Mouse (Mus musculus) embryonic stem cell, embryonic (primary cell): ENCODE measurements around the gene Pih1h3b.

Experiments
- CTCF ChIA-PET, 4 experiments: fragments of 300-600 bp in 2 of 4; fragments of 350-600 bp in 2 of 4; sonication (Branson Sonifier 250); formaldehyde crosslinking; loops; one replicate each; lab custom pipeline; 2022; ENCODE audit warnings: inconsistent platforms in 2 of 4; lab: Charles Lee
- POLR2A ChIA-PET, 4 experiments: fragments of 300-600 bp in 2 of 4; fragments of 350-600 bp in 2 of 4; sonication (Branson Sonifier 250); formaldehyde crosslinking; loops; one replicate each; lab custom pipeline; 2022; ENCODE audit warnings: antibody characterized with exemption in 4 of 4, inconsistent platforms in 1 of 4; lab: Charles Lee

The Pih1h3b gene

DNA sequence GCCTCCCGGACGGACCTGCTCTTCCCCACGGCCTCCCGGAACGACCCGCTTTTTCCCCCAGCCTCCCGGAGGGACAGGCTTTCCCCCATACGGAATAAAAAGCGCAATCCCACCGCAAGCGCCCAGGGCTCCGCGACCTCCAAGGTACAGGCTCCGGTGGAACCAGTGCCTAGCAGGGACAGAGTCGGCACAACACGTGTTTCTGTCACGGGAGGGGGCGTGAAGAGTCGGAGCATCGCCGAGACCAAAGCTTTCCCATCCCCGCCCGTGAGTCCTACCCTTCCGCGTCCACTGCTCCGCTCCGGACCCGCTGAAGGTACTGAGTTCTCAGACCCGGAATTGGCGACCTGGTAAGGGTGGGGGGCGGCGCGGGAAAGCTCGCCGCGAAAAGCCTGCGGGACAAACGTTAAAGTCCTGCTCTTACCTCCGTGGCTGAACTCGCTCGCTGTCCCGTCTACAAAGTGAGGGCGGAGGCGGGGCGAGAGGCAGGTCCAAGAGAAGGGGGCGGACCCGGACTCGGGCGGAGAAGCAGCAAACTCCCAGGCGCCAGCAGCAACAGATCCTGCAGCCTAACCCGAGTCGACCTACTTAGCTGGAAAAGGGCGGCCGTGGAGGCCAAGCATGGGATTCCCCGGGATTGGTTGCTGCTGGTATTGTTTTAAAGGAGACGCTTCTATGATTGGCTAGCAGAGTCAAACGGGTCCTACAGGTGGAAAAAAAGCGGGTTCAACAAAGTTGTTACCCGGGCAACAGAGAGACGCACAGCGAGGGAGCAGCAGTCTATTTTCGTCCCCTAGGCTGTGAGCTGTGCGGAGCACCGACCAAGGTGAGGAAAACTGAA lies at the start of gene Pih1h3b, which contains the start of gene Nup62cl:
Gene Pih1h3b, plus strand, starts transcription at position 745 of the 841 bp plus-strand sequence.
Gene Nup62cl, minus strand, starts transcription at position 578 of the 841 bp plus-strand sequence.
- POLR2A ChIA-PET: interaction anchor here in 3 of 4 experiments (1.0 to 1.7 kb wide), 9 partner anchors 9 to 458 kb away, joined by 3 to 9 read pairs (median 4); partner anchors contain the start of gene Rbm41 (in 1 of the 3)
- CTCF ChIA-PET: no interaction called here

DNA sequence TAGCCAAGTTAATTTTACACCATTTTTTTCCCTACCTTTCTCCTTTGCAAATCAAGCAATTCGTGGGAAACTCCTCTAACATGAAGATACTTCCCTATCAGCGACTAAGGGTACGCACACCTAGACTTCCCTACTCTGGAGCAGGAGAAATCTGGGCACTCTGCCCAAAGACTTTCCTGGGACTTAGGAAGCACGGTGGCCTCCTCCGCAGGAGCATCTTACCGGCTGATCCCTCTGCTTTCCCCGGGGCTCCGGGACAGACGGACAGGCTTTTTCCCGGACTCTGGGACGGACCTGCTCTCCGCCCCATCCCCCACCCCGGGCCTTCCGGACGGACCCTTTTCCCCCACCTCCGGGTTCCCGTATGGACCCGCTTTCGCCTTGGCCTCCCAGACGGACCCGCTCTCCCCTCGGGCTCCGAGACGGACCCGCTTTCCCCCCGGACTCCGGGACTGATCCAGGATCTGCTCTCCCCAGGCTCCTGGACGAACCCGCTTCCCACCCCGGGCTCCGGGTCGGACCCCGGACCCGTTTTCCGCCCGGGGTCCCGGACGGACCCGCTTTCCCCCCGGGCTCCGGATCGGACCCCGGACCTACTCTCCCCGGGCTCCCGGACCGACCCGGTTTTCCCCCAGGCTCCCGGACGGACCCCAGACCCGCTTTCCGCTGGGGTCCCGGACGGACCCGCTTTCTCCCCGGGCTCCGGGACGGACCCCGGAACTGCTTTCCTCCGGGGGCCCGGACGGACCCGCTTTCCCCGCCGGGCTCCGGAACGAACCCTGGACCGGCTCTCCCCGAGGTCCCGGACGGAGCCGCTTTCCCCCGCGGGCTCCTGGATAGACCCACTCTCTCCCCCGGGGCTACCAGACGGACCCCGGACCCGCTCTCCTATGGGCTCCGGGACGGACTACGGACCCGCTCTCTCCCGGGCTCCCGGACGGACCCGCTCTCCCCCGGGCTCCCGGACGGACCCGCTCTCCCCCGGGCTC lies 1.5 kb upstream of the Pih1h3b start:
- ChIA-PET POLR2A (no interaction called here), CTCF (no interaction called here)

DNA sequence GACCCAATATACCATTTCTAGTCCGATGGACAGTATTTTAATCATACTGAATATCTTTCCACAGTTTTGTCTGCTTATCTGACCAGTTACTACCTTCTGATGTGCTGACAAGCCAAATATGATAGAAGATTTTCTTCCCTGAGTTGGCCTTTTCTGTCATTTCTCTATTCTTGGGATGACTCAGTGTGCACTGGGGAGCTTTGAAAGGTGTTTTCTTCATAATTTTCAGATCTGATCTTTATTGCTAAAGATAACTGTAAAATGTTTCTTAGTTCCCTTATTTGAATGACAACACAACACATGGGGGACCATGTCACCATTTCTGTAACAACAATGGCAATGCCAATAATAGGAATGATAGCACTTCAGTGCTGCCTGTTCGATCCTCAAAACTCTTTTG lies 19.9 kb downstream of the Pih1h3b start:
- ChIA-PET CTCF (no interaction called here), POLR2A (no interaction called here)

DNA sequence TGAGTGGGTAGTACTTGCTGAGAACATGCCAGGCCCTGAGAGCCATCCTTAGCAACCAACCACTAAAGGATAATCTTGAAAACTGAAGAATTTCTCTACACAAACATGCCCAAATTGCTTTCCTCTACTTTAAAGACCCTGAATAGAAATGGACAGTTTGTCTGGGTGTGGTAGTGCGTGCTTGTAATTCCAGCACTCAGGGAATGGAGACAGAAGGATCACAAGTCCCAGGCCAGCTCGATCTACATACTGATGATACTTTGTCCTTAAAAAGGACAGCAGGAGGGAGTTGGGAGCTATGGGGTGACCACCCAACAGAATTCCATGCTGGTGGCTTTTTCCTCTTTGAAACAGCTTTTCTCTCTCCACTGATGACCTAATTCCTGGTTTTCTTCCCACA lies 31.4 kb downstream of the Pih1h3b start:
- ChIA-PET POLR2A (interaction anchor here in 3 of 4 experiments (0.6 to 1.8 kb wide), 7 partner anchors 26 to 311 kb away, joined by 3 to 9 read pairs (median 4); partner anchors contain the start of genes Nup62cl (in 3 of the 3), Pih1h3b (in 3 of the 3), Rbm41 (in 1 of the 3) and Ripply1 (in 1 of the 3)), CTCF (interaction anchor here in 1 of 4 experiments (0.5 kb wide), 1 partner anchor 196 kb away, joined by 3 read pairs; no protein-coding TSS in a partner anchor)
